Mouse (Mus musculus) hindbrain, postnatal 0 days (tissue): Measurements from ENCODE around the gene Kmt2c. TPM values are rescaled to one million over a fixed set of nuclear protein-coding genes. Genes with fewer than 3 reads are reported as not detected.

Experiments
- ATAC-seq: fragments of 200-750 bp; cut with Nextera tagmentation; 2 replicates; pipeline ENCODE4 v1.8.0; 2017; ENCODE audit warnings: mild to moderate bottlenecking, moderate TSS enrichment, moderate library complexity
- DNase-seq: peaks from one replicate; pipeline ENCODE4 v3.0.0-alpha.2; 2015; ENCODE audit warnings: low spot score
- H3K27ac ChIP-seq: fragments of 300-500 bp; sonication (generic); 2 replicates; pipeline ENCODE4 v1.5.1; 2014; ENCODE audit warnings: mild to moderate bottlenecking
- H3K27me3 ChIP-seq: fragments of 300-500 bp; sonication (generic); 2 replicates; pipeline ENCODE4 v1.6.1; 2014; ENCODE audit warnings: low read length, mixed read lengths; ENCODE audit not compliant: insufficient read depth
- H3K36me3 ChIP-seq: fragments of 300-500 bp; sonication (generic); 2 replicates; pipeline ENCODE4 v1.6.1; 2014; ENCODE audit warnings: low read length, mixed read lengths; ENCODE audit not compliant: insufficient read depth
- H3K4me1 ChIP-seq: fragments of 300-500 bp; sonication (generic); 2 replicates; pipeline ENCODE4 v1.6.1; 2014; ENCODE audit warnings: antibody characterized with exemption, low read length, mixed read lengths; ENCODE audit not compliant: insufficient read depth
- H3K4me2 ChIP-seq: fragments of 300-500 bp; sonication (generic); 2 replicates; pipeline ENCODE4 v1.6.1; 2014; ENCODE audit warnings: low read depth, mild to moderate bottlenecking, low read length, moderate library complexity, mixed read lengths
- H3K4me3 ChIP-seq: fragments of 300-500 bp; sonication (generic); 2 replicates; pipeline ENCODE4 v1.5.1; 2014; ENCODE audit warnings: low read length
- H3K9ac ChIP-seq: fragments of 300-500 bp; sonication (generic); replicated peaks from 2 replicates; pipeline ENCODE4 v1.6.1; 2014; ENCODE audit warnings: mild to moderate bottlenecking, low read length, moderate library complexity, mixed read lengths
- H3K9me3 ChIP-seq: fragments of 300-500 bp; sonication (generic); 2 replicates; pipeline ENCODE4 v1.6.1; 2016; ENCODE audit warnings: low read length, mixed read lengths
- CTCF ChIP-seq: IDR thresholded peaks from 2 replicates; pipeline ENCODE4 v1.5.1; 2016; ENCODE audit warnings: antibody characterized with exemption, control low read depth, low read depth
- WGBS: fragments of 180-500 bp; shearing (Covaris S2); extraction: QIAGEN DNeasy Blood & Tissue Kit; methylation state at CpG from one replicate; pipeline ENCODE4 v1.1.7; 2014; 5-methylcytosine and 5-hydroxymethylcytosine counted together
- polyA plus RNA-seq: library from polyadenylated mRNA; unstranded; fragments of >200 nt; fragmentation: Nextera tagmentation; extraction: Ambion mirVana; gene quantifications from 2 replicates; pipeline ENCODE4 v1.2.1, GENCODE M21; 2015
- total RNA-seq: library from RNA; depleted of rRNA; stranded (reverse); fragments of >200 nt; gene quantifications from 2 replicates; pipeline ENCODE4 v1.2.3, GENCODE M21; 2014

The Kmt2c gene
- total and polyA plus RNA-seq, 2 experiments from 2014 or later, result 10.8 to 46.5 TPM

DNA sequence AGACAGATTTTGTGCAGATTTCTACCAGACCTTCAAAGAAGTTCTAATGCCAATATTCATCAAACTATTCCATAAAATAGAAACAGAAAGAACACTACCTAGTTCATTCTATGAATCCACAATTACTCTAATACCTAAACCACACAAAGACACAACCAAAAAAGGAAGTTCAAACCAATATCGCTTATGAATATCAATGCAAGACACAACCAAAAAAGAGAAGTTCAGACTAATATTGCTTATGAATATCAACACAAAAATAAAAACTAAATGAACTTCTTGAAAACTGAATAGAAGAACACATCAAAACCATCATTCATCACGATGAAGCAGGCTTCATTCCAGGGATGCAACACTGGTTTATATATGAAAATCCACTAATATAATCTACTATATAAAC is 101.9 kb downstream of the Kmt2c start:
- TF ChIP-seq CTCF, result no peak
- H3K27ac ChIP-seq, result no peak overlapping the region
- no peak for DNase-seq
- no peaks in the 10 kb centered on the region for H3K9me3 ChIP-seq
- no peak overlapping the region for H3K4me2 ChIP-seq
- ATAC-seq, result no peak
- H3K4me1 ChIP-seq, result no peaks in the 10 kb centered on the region
- WGBS, result 97% methylated on average over 2 of the region's 2 CpGs
- no peaks in the 10 kb centered on the region for H3K27me3 ChIP-seq
- no peak overlapping the region for H3K9ac ChIP-seq
- H3K36me3 ChIP-seq, result no peaks in the 10 kb centered on the region
- H3K4me3 ChIP-seq, result no peak overlapping the region

DNA sequence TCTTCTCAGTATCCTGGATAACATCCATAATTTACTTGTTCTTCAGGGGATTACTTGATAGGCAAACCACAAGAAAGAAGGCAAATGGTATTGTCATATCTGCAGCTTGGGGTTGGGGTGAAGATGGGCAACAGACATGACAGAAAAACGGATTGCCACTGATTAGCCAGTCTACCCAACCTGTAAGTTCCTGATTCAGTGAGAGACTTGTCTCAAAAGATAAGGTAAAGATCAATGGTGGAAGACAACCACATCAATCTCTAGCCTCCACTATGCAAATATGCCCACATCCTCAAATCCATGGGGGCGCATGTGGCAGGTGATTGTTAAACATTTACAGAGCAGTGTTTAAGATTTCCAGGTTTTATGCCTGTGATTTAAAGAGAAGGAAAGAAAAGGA is 105.9 kb downstream of the Kmt2c start:
- H3K4me2 ChIP-seq, result no peak overlapping the region
- no peaks in the 10 kb centered on the region for H3K27me3 ChIP-seq
- H3K4me1 ChIP-seq, result no peaks in the 10 kb centered on the region
- H3K4me3 ChIP-seq, result no peak overlapping the region
- DNase-seq (no peak), ATAC-seq (no peak)
- TF ChIP-seq CTCF, result no peak
- 89% methylated on average over 2 of the region's 2 CpGs for WGBS
- H3K27ac ChIP-seq, result no peak overlapping the region
- no peak overlapping the region for H3K9ac ChIP-seq
- H3K9me3 ChIP-seq, result no peaks in the 10 kb centered on the region
- H3K36me3 ChIP-seq, result no peaks in the 10 kb centered on the region

DNA sequence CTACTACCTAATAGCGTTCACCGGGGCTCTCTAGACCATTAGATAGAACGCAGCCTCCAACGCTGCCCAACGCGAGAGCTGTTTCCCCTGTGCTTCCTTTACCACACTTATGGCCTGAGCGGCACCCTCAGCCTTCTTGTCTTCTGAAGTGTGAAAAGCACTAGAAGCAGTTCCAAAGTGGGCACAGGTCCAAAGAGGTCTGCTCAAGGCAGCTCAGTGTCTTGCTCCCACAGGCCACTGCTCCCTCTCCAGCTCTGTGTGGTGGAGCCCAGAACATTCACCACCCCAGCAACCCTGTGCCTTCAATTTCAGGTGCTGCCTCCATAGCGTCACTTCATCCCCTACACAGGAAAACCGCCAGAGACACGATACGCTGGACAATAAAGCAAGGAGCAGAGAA is 115.0 kb downstream of the Kmt2c start:
- 78% methylated on average over 11 of the region's 11 CpGs for WGBS

DNA sequence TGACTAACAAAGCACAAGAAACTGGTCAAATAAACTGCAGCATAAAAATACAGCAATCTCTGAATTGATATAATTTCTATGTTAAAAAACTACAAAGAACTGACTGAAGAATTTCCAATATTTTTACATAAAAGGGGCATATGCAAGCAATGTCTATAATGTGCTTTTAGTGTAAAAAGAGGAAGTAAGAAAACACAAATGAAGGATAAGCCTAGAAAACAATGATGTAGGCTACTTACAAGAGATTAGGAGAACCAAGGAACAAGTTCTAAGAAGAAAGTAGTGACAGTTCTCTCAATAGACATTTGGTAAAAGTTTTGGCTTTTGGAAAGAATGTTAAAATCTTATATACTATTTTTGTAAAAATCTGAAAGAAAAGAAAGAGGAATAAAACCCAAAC is 119.4 kb downstream of the Kmt2c start:
- ATAC-seq (no peak), DNase-seq (no peak)
- no peaks in the 10 kb centered on the region for H3K4me1 ChIP-seq
- H3K27me3 ChIP-seq, result no peaks in the 10 kb centered on the region
- H3K4me2 ChIP-seq, result no peak overlapping the region
- H3K27ac ChIP-seq, result no peak overlapping the region
- no peaks in the 10 kb centered on the region for H3K9me3 ChIP-seq
- peaks cover 4% of the 10 kb centered on the region; the same call in 1 of the 2 replicates for H3K36me3 ChIP-seq
- no peak overlapping the region for H3K9ac ChIP-seq
- no peak for TF ChIP-seq CTCF
- no peak overlapping the region for H3K4me3 ChIP-seq

More for the DNA sequence above, 115.0 kb downstream of the Kmt2c start:
- TF ChIP-seq CTCF, result no peak
- ATAC-seq (no peak), DNase-seq (peak; percentile 28)
- H3K9ac ChIP-seq, result no peak overlapping the region
- no peak overlapping the region for H3K4me3 ChIP-seq
- no peaks in the 10 kb centered on the region for H3K4me1 ChIP-seq
- no peak overlapping the region for H3K4me2 ChIP-seq
- H3K27me3 ChIP-seq, result no peaks in the 10 kb centered on the region
- no peak overlapping the region for H3K27ac ChIP-seq
- no peaks in the 10 kb centered on the region for H3K9me3 ChIP-seq
- H3K36me3 ChIP-seq, result peaks cover 4% of the 10 kb centered on the region; the same call in 1 of the 2 replicates

DNA sequence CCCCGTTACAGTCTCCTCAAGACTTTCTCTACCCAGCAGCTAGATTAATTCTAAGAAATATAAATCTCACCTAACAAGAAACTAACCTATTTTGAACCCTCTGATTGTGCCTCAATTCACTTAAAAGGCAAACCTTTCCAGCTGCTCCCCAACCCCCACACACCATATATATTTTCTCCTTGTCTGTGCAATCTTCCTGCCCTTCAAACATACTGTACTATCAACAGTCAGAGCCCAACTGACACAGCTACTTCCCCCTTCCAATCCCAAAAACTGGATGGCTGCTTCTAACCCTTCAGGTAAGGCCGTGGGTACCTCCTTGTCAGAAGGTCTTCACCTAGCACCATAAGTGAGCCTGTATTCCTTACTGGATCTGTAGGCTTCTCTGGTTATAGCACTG is 130.2 kb downstream of the Kmt2c start:
- H3K4me2 ChIP-seq, result no peak overlapping the region
- no peak for TF ChIP-seq CTCF
- H3K27ac ChIP-seq, result no peak overlapping the region
- no peak overlapping the region for H3K4me3 ChIP-seq
- H3K4me1 ChIP-seq, result no peaks in the 10 kb centered on the region
- no peak for ATAC-seq
- no peaks in the 10 kb centered on the region for H3K36me3 ChIP-seq
- H3K9me3 ChIP-seq, result no peaks in the 10 kb centered on the region
- H3K9ac ChIP-seq, result no peak overlapping the region
- no peak for DNase-seq
- WGBS, result 97% methylated on average over 2 of the region's 2 CpGs
- no peaks in the 10 kb centered on the region for H3K27me3 ChIP-seq

GRCm38 (mm10) chr5:25367126-25367525 is 131.5 kb downstream of the Kmt2c start:
- Histone ChIP-seq H3K4me2 (no peak overlapping the region), H3K9me3 (no peaks in the 10 kb centered on the region), H3K4me1 (no peaks in the 10 kb centered on the region), H3K36me3 (peaks cover under 1% of the 10 kb centered on the region; the same call in 1 of the 2 replicates), H3K9ac (no peak overlapping the region), H3K27ac (no peak overlapping the region), H3K27me3 (no peaks in the 10 kb centered on the region), H3K4me3 (no peak overlapping the region)
- DNase-seq (no peak), ATAC-seq (no peak)
- WGBS, result 88% methylated on average over 1 of the region's 1 CpGs
- no peak for TF ChIP-seq CTCF

GRCm38 (mm10) chr5:25353509-25353908 is 145.1 kb downstream of the Kmt2c start:
- H3K27ac ChIP-seq, result no peak overlapping the region
- no peak overlapping the region for H3K4me2 ChIP-seq
- H3K36me3 ChIP-seq, result peaks cover 3% of the 10 kb centered on the region; the same call in 1 of the 2 replicates
- ATAC-seq (no peak), DNase-seq (no peak)
- H3K4me1 ChIP-seq, result no peaks in the 10 kb centered on the region
- H3K9me3 ChIP-seq, result no peaks in the 10 kb centered on the region
- no peak for TF ChIP-seq CTCF
- no peaks in the 10 kb centered on the region for H3K27me3 ChIP-seq
- no peak overlapping the region for H3K9ac ChIP-seq
- WGBS, result 82% methylated on average over 2 of the region's 2 CpGs
- no peak overlapping the region for H3K4me3 ChIP-seq
